Mouse (Mus musculus) embryonic fibroblast, embryonic 13.5 days (primary cell): Measurements from ENCODE around the gene Cdh13.

Experiments used
- CTCF ChIP-seq: IDR thresholded peaks from 2 replicates; pipeline ENCODE4 v1.5.1; 2011; ENCODE audit warnings: mild to moderate bottlenecking, control low read depth, low read length, moderate library complexity, borderline replicate concordance; ENCODE audit not compliant: insufficient read depth
- POLR2A ChIP-seq: IDR thresholded peaks from 2 replicates; pipeline ENCODE4 v1.6.1; 2011; ENCODE audit warnings: low read depth, mild to moderate bottlenecking, control low read depth, low read length, moderate library complexity

DNA sequence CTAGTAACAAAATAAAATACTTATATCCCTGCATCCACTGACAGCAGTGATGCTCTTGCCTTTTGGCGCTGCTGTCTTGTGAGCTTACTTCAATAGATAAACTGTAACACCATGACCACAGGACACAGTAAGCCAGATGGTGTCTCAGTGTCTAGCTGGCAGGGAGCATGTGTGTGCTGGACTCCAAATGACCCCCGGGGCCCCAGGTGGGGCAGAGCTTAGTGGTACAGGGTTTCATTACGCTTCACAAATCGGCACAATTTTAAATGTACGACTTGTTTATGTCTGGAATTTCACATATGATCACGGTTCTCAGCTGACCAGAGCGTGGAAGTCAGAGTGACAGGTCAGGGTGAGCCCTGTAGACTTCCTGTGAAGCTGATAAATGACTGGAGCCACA is 980.2 kb downstream of the Cdh13 start:
- TF ChIP-seq CTCF: no peak
- TF ChIP-seq POLR2A: no peak
